Mouse (Mus musculus) midbrain, embryonic 10.5 days (tissue): ENCODE measurements around the gene Usp2. TPM values are rescaled to one million over a fixed set of nuclear protein-coding genes. Genes with fewer than 3 reads are reported as not detected.
A peak's percentile ranks its signal among the peaks of the same experiment; 100 is the strongest.
"Not testable (repeated sequence)": the region's sequence is repeated elsewhere in the genome, so short reads cannot be mapped to it uniquely, and the experiment has no call there.

ENCODE experiments used
- DNase-seq: peaks from one replicate; pipeline ENCODE4 v3.0.0-alpha.2; 2017; ENCODE audit warnings: low spot score
- H3K27ac ChIP-seq: fragments of 300-500 bp; sonication (generic); replicated peaks from 2 replicates; pipeline ENCODE4 v1.5.1; 2016; ENCODE audit warnings: mild to moderate bottlenecking
- H3K27me3 ChIP-seq: fragments of 300-500 bp; sonication (generic); 2 replicates; pipeline ENCODE4 v1.6.1; 2016; ENCODE audit warnings: low read depth, mild to moderate bottlenecking; ENCODE audit not compliant: poor library complexity, severe bottlenecking
- H3K36me3 ChIP-seq: fragments of 300-500 bp; sonication (generic); 2 replicates; pipeline ENCODE4 v1.6.1; 2016; ENCODE audit warnings: mild to moderate bottlenecking, moderate library complexity
- H3K4me1 ChIP-seq: fragments of 300-500 bp; sonication (generic); 2 replicates; pipeline ENCODE4 v1.6.1; 2016
- H3K4me3 ChIP-seq: fragments of 300-500 bp; sonication (generic); 2 replicates; pipeline ENCODE4 v1.5.1; 2016; ENCODE audit warnings: mild to moderate bottlenecking, moderate library complexity
- H3K9me3 ChIP-seq: fragments of 300-500 bp; sonication (generic); replicated peaks from 2 replicates; pipeline ENCODE4 v1.6.1; 2016; ENCODE audit warnings: mild to moderate bottlenecking
- WGBS: fragments of 180-500 bp; shearing (Covaris S2); methylation state at CpG from one replicate; pipeline ENCODE4 v1.1.7; 2016; 5-methylcytosine and 5-hydroxymethylcytosine counted together
- polyA plus RNA-seq: library from polyadenylated mRNA; unstranded; fragments of >200 nt; fragmentation: Nextera tagmentation; extraction: Ambion mirVana; gene quantifications from 2 replicates; pipeline ENCODE4 v1.2.1, GENCODE M21; 2016

The Usp2 gene
- polyA plus RNA-seq, 1 experiment from 2014 or later, result 16.5 TPM

DNA sequence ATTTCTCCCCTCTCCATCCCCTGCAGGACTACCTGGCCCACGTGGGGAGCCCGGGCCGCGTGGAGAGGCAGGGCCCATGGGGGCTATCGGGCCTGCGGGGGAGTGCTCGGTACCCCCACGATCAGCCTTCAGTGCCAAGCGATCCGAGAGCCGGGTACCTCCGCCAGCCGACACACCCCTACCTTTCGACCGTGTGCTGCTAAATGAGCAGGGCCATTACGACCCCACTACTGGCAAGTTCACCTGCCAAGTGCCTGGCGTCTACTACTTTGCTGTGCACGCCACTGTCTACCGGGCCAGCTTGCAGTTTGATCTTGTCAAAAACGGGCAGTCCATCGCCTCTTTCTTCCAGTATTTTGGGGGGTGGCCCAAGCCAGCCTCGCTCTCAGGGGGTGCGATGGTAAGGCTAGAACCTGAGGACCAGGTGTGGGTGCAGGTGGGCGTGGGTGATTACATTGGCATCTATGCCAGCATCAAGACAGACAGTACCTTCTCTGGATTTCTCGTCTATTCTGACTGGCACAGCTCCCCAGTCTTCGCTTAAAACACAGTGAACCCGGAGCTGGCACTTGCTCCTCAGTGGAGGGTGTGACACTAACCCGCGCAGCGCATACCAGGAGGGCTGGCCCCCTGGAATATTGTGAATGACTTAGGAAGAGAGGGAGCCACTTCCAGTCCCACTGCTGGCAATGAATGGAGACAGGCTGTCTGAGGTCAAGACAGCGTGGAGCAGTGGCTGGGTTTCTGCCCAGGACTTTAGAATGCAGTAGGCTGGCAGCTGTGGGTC, 41.6 kb downstream of the Usp2 start:
- H3K36me3 ChIP-seq, result peaks cover 66% of the 10 kb centered on the region
- DNase-seq, result no peak
- no peaks in the 10 kb centered on the region for H3K9me3 ChIP-seq
- H3K27me3 ChIP-seq, result no peaks in the 10 kb centered on the region
- peak overlapping the region; percentile 83 for H3K27ac ChIP-seq
- peak overlapping the region; percentile 45 for H3K4me3 ChIP-seq
- H3K4me1 ChIP-seq, result peaks cover 66% of the 10 kb centered on the region
- WGBS, result 81% methylated on average over 31 of the region's 31 CpGs

DNA sequence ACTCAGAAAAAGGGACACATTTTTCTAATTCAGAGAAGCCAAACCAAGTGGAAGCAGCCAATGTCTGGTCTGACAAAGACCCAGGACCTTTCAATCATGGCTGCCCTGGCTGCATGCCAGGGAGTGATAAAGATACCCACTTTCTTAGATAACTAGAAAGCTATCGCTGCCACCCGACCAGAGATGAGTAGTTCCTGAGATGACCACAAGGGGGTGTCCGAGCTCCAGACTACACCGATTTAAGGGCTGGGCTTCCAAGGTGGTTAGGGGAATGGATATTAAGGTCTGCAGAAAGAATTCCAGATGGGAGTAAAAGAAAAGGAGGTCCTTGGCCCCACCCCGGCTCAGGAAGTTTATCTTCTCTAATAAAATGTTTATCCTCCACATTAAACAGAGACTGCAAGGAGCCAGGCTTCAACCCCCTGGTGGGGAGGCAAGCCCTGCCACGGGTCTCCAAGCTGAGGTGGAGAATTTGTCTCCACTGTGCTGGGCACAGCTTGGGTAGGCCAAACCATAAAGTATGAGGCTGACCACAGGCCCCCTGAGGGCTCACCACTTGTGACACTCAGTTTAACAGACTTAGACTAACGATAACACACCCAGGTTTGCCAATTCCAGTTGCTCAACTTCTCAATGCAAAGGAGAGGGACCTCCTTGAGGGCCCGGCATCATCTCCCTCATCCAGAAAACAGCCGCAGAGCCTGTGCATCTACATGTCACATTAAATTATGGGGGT, 42.7 kb downstream of the Usp2 start:
- DNase-seq, result peak; percentile 76
- peaks cover 72% of the 10 kb centered on the region for H3K4me1 ChIP-seq
- H3K9me3 ChIP-seq, result no peaks in the 10 kb centered on the region
- no peak overlapping the region for H3K27ac ChIP-seq
- H3K27me3 ChIP-seq, result no peaks in the 10 kb centered on the region
- peak overlapping the region; percentile 28 for H3K4me3 ChIP-seq
- WGBS, result 38% methylated on average over 9 of the region's 9 CpGs
- peaks cover 58% of the 10 kb centered on the region for H3K36me3 ChIP-seq

DNA sequence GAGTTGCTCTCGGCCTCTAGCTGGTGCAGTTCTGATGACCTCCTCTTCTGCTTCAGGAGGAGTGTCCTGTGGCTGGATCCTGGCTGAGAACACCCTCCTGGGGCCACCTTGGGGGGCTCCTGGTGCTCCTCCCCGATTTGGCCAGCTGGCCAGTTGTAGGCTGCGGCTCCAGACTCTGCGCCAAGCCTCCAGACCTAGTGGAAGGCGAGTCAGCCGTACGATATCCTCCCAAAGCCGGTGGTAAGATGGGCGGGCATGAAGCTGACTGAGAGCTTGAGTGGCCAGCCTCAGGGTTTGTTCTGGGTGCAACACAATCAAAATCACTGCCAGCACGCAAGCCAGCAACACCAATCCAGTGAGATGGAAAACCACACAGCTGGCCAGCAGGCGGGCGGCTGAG, 45.1 kb downstream of the Usp2 start:
- 75% methylated on average over 10 of the region's 12 CpGs for WGBS
- not testable (repeated sequence) for DNase-seq, H3K27ac ChIP-seq, H3K27me3 ChIP-seq, H3K9me3 ChIP-seq
- Histone ChIP-seq H3K4me3 (peak overlapping the region; percentile 92), H3K36me3 (peaks cover 36% of the 10 kb centered on the region), H3K4me1 (peaks cover 60% of the 10 kb centered on the region)

DNA sequence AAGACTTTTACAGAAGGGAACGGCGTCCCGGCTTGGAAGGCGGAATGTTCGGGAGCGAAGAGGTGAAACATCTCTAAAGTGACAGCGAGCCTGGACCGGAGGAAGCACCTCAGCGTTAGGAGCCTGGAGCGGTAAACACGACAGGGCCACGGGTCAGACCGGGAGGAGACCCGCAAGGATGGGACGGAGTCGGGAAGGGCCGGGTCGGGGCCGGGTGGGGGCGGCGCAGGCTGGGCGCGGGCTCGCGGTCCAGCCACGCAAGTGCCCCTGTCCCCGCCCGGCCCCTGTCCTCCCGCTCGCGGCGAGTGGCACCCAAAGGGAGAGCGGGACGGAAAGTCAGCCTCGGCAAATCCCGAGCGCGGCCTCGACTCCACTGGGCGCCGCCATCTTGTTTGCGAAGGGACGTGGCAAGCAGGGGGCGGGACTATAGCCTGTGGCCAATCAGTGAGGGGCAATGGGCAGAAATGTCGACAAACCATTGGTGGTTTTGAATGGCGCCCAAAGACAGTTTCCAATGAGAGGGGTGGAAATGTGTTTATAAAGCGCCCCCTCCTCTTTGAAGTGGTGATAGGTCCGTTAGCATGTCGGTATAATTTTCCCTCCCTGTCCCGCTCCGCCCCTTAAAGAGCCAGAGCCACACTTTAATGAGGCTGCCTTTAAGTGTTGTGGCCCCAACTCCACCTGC, 46.4 kb downstream of the Usp2 start, which contains the start of the genes Gm49380 and Rnf26:
Gm49380 (minus strand) TSS at position 396 of the 685 bp plus-strand sequence.
Rnf26 (minus strand) TSS at position 413 of the 685 bp plus-strand sequence.
- peak within 1 kb of the TSS; percentile 92 for H3K4me3 ChIP-seq
- H3K36me3 ChIP-seq, result peaks cover 22% of the 10 kb centered on the region
- H3K4me1 ChIP-seq, result peaks cover 46% of the 10 kb centered on the region
- no peaks in the 10 kb centered on the region for H3K27me3 ChIP-seq
- no peaks in the 10 kb centered on the region for H3K9me3 ChIP-seq
- peak within 1 kb of the TSS; percentile 94 for H3K27ac ChIP-seq
- peak; percentile 95 for DNase-seq
- WGBS, result under 1% methylated on average over 51 of the region's 51 CpGs

DNA sequence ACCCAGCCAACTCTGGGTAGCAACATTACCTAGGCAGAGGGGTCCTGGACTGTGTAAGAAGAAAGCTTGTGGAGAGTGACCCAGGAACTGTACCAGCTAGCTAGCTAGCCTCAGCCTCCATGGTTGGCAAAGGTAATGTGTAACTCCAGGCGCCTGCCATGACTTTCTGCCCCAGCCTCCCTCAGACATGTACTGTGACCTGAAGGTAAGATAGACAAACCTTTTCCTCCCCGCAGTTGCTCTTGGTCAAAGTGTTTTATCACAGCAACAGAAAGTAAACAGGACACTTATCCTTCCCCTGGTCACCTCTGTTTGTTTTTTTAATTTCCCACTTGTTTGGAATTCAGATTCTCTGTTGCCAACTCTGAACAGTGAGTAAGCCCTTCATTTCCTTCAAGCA, 47.6 kb downstream of the Usp2 start:
- 94% methylated on average over 2 of the region's 2 CpGs for WGBS
- H3K27me3 ChIP-seq, result no peaks in the 10 kb centered on the region
- H3K9me3 ChIP-seq, result no peaks in the 10 kb centered on the region
- no peak overlapping the region for H3K4me3 ChIP-seq
- peak overlapping the region; percentile 94; the same call in 1 of the 2 replicates for H3K27ac ChIP-seq
- H3K4me1 ChIP-seq, result peaks cover 34% of the 10 kb centered on the region
- peaks cover 12% of the 10 kb centered on the region for H3K36me3 ChIP-seq
- DNase-seq, result no peak

DNA sequence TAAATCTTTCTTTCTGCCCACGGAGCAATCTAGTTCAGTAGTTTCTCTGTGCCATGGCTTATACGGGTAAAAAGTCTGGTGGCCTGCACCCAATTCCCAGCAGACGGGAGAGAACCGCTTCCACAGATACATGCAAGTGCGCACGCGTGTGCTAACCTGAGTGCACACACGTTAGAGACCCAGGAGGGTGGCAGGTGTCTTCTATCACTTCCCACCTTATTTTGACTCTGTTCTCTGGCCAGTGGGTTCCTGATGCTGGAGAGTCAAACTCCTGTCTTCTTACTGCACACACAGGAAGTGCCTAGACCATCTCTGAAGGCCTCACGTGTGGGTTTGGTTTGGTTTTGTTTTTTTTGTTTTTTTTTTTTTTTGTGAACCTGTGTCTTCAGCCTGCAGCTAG, 48.8 kb downstream of the Usp2 start:
- no peak for DNase-seq
- 91% methylated on average over 9 of the region's 9 CpGs for WGBS
- Histone ChIP-seq H3K27ac (no peak overlapping the region), H3K4me3 (no peak overlapping the region), H3K9me3 (no peaks in the 10 kb centered on the region), H3K4me1 (peaks cover 23% of the 10 kb centered on the region), H3K36me3 (peaks cover 1% of the 10 kb centered on the region), H3K27me3 (no peaks in the 10 kb centered on the region)

DNA sequence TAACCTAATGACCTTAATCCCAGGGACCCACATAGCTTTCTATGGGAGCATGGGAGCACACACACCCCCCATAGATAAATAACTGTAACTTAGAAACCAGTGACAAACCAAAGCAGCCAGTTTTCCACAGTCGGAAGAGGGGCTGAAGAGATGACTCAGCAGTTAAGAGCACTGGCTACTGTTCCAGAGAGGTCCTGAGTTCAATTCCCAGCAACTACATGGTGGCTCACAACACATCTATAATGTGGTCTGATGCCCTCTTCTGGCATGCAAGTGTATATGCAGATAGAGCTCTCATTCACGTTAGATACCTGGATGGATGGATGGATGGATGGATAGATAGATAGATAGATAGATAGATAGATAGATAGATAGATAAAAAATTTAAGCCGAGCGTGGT, 49.4 kb downstream of the Usp2 start:
- H3K27ac ChIP-seq, result no peak overlapping the region
- no peak overlapping the region for H3K4me3 ChIP-seq
- H3K27me3 ChIP-seq, result no peaks in the 10 kb centered on the region
- 89% methylated on average over 4 of the region's 4 CpGs for WGBS
- H3K36me3 ChIP-seq, result no peaks in the 10 kb centered on the region
- H3K9me3 ChIP-seq, result no peaks in the 10 kb centered on the region
- DNase-seq, result no peak
- H3K4me1 ChIP-seq, result peaks cover 18% of the 10 kb centered on the region

DNA sequence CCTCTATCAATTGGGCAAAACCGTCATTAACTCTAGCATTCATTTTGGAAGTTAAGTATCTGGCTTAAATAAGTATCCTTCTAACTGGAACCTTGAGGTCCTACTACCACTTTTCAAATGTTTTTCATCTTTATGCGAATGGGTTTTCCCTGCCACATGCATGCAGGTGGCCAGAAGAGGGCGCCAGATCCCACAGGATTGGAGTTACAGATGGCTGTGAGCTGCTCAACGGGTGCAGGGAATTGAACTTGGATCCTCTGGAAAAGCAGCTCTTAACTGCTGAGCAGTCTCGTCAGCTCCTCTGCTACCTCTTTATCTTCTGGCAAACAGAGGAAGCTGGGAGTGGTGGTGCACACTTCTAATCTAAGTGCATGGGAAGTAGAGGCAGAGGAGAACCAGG, 52.2 kb downstream of the Usp2 start:
- Histone ChIP-seq H3K27me3 (no peaks in the 10 kb centered on the region), H3K4me3 (no peak overlapping the region), H3K36me3 (no peaks in the 10 kb centered on the region), H3K27ac (no peak overlapping the region), H3K9me3 (no peaks in the 10 kb centered on the region), H3K4me1 (0 out of 2 replicates have a peak, but pooled peaks cover 3% of the 10 kb centered on the region)
- peak; percentile 40 for DNase-seq
- 50% methylated on average over 5 of the region's 5 CpGs for WGBS

DNA sequence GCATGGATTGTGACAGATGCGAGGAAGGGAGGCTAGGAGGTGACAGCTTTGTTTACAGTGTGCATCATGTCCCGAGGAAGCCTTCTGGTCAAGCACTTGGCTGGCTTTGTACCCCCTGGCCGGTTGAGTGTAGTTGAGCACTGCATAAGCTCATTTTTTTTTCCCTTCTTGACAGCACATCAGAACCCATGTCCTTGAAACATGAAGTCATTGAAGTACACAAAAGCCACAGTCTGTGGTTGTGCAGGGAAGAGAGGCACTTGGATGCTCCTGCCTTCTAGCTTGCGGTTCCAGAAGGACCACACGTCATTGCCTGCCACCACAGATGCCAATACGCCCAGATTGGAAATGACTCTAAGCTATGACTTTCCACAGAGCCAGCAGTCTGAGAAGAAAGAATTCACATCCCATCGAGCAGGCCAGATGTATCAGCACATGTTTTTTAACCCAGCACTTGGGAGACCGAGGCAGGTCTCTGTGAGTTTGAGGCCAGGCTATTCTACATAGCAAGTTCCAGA, 53.2 kb downstream of the Usp2 start:
- Histone ChIP-seq H3K9me3 (no peaks in the 10 kb centered on the region), H3K27me3 (no peaks in the 10 kb centered on the region), H3K27ac (no peak overlapping the region), H3K36me3 (no peaks in the 10 kb centered on the region), H3K4me3 (no peak overlapping the region), H3K4me1 (peaks cover 3% of the 10 kb centered on the region; the same call in 1 of the 2 replicates)
- DNase-seq, result no peak
- WGBS, result 89% methylated on average over 8 of the region's 8 CpGs

DNA sequence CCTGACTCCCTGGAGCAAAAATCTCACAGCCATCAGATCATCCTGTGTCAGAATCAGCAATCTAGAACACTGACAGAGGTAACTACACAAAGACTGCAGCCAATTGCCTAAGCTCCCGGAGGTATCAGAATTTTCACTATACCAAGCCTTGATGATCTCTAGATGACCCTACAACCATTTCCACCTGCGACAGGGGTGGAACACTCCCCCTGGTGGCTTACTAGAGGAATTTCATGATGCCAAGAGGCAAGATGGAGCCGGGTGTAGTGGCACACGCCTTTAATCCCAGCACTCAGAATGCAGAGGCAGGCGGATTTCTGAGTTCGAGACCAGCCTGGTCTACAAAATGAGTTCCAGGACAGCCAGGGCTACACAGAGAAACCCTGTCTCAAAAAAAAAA, 57.5 kb downstream of the Usp2 start:
- H3K36me3 ChIP-seq, result no peaks in the 10 kb centered on the region
- H3K4me3 ChIP-seq, result no peak overlapping the region
- no peak overlapping the region for H3K27ac ChIP-seq
- no peaks in the 10 kb centered on the region for H3K9me3 ChIP-seq
- DNase-seq, result no peak
- 71% methylated on average over 6 of the region's 6 CpGs for WGBS
- peaks cover 12% of the 10 kb centered on the region for H3K27me3 ChIP-seq
- peaks cover 31% of the 10 kb centered on the region for H3K4me1 ChIP-seq

DNA sequence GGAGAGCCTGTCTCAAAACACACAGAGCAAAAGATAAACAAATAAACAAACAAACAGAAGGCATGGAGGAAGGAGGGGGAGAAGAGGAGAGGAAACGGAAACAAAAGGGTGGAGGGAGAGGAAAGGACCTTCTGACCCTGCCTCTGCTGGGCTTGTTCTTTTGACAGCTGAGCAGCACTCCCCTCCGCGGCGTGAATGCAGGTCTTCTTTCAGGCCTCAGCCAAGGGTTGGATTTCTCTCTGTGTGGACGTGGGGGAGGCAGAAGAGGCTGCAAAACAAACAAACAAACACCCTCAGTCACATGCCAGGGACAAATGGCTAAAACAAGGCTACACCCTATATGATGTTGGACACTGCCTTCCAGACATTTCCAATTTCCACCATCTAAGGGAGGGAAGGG, 58.2 kb downstream of the Usp2 start:
- Histone ChIP-seq H3K27ac (no peak overlapping the region), H3K4me1 (peaks cover 39% of the 10 kb centered on the region), H3K9me3 (no peaks in the 10 kb centered on the region), H3K36me3 (no peaks in the 10 kb centered on the region), H3K27me3 (peaks cover 16% of the 10 kb centered on the region), H3K4me3 (no peak overlapping the region)
- whole genome bisulfite sequencing, result 51% methylated on average over 5 of the region's 5 CpGs
- no peak for DNase-seq

DNA sequence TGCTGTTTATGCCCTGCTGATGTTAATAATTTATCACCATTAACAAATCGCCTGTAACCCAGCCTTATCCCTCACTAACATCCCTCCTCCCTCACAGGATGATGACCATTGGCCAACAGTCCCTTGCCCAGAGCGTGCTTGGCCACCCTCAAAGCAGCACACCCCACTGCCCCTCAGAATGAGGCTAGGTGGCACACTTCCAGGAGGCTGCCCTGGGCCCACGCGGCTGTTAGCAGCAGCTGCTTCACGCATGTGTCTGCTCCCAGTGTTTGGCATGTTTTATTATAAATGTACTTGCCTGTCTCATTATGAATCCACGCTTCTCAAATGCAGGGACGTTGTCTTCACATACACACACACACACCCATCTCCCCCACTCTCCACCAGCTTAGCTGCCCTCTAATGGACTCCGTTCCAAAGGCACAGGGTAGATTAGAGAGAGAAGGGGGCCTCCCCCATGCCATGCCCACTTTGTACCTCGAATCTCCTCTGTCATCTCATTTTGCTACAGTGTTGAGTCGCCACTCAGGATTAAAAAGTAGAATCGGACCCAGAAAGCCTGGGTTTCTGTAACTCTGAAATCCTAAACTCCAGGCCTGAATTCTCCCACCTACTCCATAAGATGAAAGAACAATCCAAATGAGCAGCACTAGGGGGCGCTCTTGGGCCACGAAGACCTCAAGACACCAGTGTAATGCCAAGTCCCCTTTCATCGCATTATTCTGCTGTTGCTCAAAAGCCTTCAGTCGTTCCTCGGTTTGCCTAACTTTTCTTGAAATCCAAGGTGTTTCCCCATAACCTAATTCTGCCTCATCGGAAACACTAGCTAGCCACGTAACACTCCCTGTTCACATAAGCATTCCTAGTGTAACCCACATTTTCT, 59.0 kb downstream of the Usp2 start:
- Histone ChIP-seq H3K4me1 (peaks cover 46% of the 10 kb centered on the region), H3K27ac (peak overlapping the region; percentile 24), H3K36me3 (no peaks in the 10 kb centered on the region), H3K4me3 (no peak overlapping the region), H3K9me3 (no peaks in the 10 kb centered on the region), H3K27me3 (peaks cover 17% of the 10 kb centered on the region)
- DNase-seq, result peak; percentile 86
- WGBS, result 38% methylated on average over 18 of the region's 18 CpGs
